Mouse (Mus musculus): ENCODE data around the gene Def8.

Def8 gene

GRCm38 (mm10) chr8:123408586-123409544 is 14.5 kb upstream of the Def8 start:
- POLR2A ChIA-PET, result interaction anchor here in 3 of 4 experiments (0.6 to 3.7 kb wide), 12 partner anchors 11 to 267 kb away, joined by 3 to 17 read pairs (median 4); partner anchors contain the start of gene Tcf25 (in 2 of the 3)
- CTCF ChIA-PET, result interaction anchor here in 3 of 4 experiments (0.6 to 2.8 kb wide), 7 partner anchors 9 to 302 kb away, joined by 3 to 13 read pairs (median 4); no protein-coding TSS in a partner anchor

DNA sequence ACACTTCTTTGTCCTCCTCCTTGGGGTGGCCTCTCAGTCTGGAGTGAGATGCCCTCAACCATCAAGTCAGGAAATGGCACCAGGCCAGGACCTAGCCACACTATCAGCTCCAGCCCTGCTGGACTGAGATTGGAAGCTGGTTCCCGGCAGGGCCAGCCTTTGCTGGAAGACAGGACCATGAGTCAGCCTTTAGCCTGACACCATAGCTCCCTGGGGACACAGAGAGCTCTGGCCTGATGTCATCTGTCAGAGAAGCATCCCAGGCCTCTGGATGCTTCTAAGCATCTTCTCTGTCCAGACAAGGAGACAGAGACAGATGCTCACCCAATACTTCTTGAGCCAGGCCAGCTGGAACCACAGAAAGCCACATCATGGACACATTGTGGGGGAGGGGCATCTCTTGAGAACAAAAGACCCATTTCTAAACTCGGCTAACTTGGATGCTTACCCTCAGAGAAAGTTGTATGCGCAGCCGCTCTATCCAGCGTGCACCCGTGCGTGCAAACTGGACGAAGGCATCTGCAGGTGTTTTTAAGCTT is 13.2 kb upstream of the Def8 start:
- CTCF ChIA-PET, result interaction anchor here (0.6 to 1.7 kb wide), 8 partner anchors 12 to 992 kb away, joined by 3 to 10 read pairs (median 4); partner anchors contain the start of gene Dbndd1 (in 1 of the 4)
- POLR2A ChIA-PET, result interaction anchor here in 2 of 4 experiments (0.6 to 1.8 kb wide), 13 partner anchors 12 to 1232 kb away, joined by 3 to 5 read pairs (median 3); partner anchors contain the start of gene Tcf25 (in 1 of the 2)

DNA sequence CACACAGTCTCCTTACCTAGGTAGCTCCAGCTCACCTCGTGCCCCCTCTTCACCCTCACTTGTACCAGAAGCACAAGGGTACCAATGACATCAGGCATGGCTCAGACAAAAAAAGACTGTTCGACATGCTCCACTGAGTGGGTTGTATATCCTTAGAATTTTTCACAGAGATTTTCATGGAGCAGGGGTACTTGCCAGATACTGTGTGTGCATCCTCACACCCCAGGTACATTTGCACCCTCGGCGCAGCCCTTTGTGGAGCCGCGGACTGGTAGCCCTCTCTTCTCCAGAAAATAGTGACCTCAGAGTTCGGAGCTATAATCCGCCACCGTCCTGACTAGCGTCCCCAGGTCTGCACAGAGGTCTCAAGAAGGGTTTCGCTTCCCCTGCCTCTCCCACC is 12.5 kb upstream of the Def8 start:
- POLR2A ChIA-PET, result interaction anchor here in 3 of 4 experiments (0.6 to 1.6 kb wide), 13 partner anchors 12 to 198 kb away, joined by 3 to 5 read pairs (median 3); partner anchors contain the start of genes Chmp1a (in 1 of the 3) and Spata33 (in 1 of the 3)
- CTCF ChIA-PET, result interaction anchor here in 2 of 4 experiments (0.6 to 1.1 kb wide), 3 partner anchors 12 to 88 kb away, joined by 4 to 14 read pairs (median 4); no protein-coding TSS in a partner anchor

DNA sequence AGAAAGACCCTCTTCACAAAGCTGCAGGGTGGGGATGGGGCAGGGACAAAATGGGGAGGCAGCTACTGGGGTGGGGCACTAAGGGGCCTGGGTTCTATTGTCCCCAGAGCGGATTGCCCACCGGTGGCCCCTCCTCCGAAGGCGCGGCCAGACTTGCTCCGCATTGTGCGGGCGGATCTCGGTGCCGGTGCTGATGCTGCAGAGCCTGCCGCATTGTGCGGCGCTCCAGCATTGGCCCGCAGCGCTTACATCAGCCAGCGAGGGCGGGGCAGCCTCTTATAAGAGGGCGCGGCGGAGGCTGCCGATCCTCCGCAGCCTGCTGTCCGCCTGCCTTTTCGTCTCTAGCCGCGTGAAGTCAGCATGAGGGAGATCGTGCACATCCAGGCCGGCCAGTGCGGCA is 12.1 kb upstream of the Def8 start, which contains the start of gene Tubb3:
Tubb3 (plus strand) TSS at position 179 of the 400 bp plus-strand sequence.
- POLR2A ChIA-PET, result interaction anchor here in 3 of 4 experiments (0.6 to 2.3 kb wide), 13 partner anchors 34 to 374 kb away, joined by 3 to 11 read pairs (median 3); partner anchors contain the start of genes Chmp1a (in 1 of the 3), Spata33 (in 1 of the 3) and Tcf25 (in 1 of the 3)
- CTCF ChIA-PET, result interaction anchor here in 2 of 4 experiments (0.6 to 1.1 kb wide), 3 partner anchors 11 to 88 kb away, joined by 4 to 14 read pairs (median 4); no protein-coding TSS in a partner anchor

DNA sequence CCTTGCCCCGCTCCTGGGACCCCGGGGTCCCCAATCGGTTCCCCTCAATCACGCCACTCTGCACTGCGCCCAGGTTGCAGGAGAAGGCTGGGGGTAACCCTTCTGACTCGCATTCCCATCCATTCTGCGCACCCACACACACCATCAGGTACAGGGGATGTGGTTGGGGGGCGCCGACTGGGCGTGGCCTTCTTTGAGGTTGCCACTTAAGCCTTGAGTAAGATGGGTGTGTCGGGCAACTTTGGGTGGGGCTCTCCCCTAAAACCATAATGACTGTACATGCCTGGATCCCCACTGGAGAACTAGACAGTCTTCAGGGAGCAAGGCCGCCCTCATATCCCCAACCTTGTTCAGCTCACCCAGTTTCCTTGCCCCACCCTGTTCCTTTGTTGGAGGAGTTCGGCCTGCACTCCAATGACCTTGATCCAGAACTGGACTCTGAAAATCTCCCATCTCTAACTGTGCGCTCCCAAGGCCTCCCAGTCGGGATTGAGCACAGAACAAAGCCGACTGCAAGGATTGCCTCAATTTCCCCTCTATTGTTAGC is 11.5 kb upstream of the Def8 start:
- ChIA-PET CTCF (interaction anchor here (0.7 to 2.4 kb wide), 14 partner anchors 11 to 166 kb away, joined by 3 to 14 read pairs (median 5); partner anchors contain the start of gene Def8 (in 1 of the 4)), POLR2A (interaction anchor here in 3 of 4 experiments (0.6 to 2.4 kb wide), 24 partner anchors 10 to 616 kb away, joined by 3 to 12 read pairs (median 4); partner anchors contain the start of genes Afg3l1 (in 1 of the 3), Def8 (in 1 of the 3) and Tcf25 (in 1 of the 3))

DNA sequence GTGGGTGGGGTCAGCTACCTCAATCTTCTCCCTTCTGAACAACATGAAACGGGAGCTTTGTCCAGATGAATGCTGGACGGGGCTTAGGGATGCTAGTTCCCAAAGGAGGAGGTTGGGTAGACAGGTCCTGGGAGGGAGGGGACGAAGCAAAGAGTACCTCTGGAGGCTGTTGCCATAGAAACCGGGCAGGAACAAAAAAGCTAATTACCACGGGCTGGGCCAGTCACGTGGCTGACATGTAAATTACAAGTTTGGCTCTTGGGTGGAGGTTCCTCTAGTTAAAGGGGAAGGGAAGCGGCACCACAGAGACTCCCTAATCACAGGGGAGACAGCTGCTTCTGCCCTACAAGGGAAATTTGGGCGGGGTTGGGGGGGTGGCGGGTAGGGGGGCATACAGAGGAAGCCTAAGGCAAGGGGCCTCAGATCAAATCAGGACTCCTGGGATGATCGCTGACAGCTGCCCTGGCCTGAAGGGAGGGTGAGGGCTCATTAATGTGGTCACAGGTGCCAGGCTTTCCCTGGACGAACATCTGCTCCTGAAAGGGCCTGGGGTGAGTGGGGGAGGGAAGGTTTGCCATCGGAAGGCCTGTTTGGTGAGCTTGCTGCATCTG is 10.7 kb upstream of the Def8 start:
- CTCF ChIA-PET, result interaction anchor here (0.6 to 2.4 kb wide), 20 partner anchors 10 to 1465 kb away, joined by 3 to 14 read pairs (median 4); partner anchors contain the start of gene Def8 (in 1 of the 4)
- POLR2A ChIA-PET, result interaction anchor here (0.6 to 2.4 kb wide), 36 partner anchors 9 to 617 kb away, joined by 3 to 12 read pairs (median 4); partner anchors contain the start of genes Tcf25 (in 2 of the 4), Afg3l1 (in 1 of the 4), Def8 (in 1 of the 4) and Spire2 (in 1 of the 4)

DNA sequence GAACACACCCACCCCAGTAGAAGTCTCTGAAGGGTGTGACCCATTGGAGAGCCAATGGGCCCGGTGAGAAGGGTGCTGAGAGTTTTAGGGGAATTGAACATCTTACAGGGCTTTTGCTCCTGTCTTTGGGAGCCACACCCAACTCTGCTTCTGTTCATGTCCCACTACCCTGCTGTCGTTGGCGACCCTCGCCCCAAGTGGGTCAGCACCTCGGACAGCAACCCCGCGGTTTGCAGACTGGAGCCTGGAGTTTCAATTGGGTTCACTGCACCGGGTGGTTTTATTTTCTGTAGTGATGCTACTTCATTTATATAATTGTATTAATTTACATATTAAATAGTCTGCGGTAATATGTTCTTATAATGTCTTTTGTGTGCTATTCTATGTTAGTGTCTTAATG is 9.1 kb upstream of the Def8 start:
- CTCF ChIA-PET, result interaction anchor here in 2 of 4 experiments (1.5 to 2.4 kb wide), 3 partner anchors 8 to 29 kb away, joined by 5 to 14 read pairs (median 11); no protein-coding TSS in a partner anchor
- POLR2A ChIA-PET, result interaction anchor here in 2 of 4 experiments (0.6 to 2.4 kb wide), 7 partner anchors 11 to 369 kb away, joined by 3 to 12 read pairs (median 4); partner anchors contain the start of gene Spire2 (in 1 of the 2)

DNA sequence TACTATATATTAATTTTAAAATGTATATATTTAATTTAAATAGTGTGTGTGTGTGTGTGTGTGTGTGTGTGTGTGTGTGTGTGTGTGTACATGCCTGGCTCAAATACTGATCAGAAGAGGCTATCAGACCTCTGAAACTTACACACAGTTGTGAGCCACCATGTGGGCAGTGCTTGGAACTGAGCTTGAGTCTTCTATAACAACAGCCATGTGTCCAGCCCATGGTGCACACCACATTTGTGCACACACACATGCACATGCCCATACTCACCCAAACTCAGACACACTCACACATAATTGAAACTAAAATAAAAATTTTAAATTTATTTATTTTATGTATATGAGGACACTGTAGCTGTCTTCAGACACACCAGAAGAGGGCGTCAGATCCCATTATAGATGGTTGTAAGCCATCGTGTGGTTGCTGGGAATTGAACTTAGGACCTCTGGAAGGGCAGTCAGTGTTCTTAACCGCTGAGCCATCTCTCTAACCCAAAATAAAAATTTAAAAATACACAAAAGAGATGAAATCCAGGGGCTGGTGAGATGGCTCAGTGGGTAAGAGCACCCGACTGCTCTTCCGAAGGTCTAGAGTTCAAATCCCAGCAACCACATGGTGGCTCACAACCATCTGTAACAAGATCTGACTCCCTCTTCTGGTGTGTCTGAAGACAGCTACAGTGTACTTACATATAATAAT is 8.2 kb upstream of the Def8 start:
- CTCF ChIA-PET, result interaction anchor here (0.6 to 1.5 kb wide), 11 partner anchors 8 to 809 kb away, joined by 3 to 10 read pairs (median 4); partner anchors contain the start of genes Mc1r (in 1 of the 4) and Tcf25 (in 1 of the 4)
- POLR2A ChIA-PET, result interaction anchor here in 2 of 4 experiments (0.6 to 1.9 kb wide), 4 partner anchors 9 to 82 kb away, joined by 4 to 5 read pairs (median 4); partner anchors contain the start of gene Mc1r (in 1 of the 2)

DNA sequence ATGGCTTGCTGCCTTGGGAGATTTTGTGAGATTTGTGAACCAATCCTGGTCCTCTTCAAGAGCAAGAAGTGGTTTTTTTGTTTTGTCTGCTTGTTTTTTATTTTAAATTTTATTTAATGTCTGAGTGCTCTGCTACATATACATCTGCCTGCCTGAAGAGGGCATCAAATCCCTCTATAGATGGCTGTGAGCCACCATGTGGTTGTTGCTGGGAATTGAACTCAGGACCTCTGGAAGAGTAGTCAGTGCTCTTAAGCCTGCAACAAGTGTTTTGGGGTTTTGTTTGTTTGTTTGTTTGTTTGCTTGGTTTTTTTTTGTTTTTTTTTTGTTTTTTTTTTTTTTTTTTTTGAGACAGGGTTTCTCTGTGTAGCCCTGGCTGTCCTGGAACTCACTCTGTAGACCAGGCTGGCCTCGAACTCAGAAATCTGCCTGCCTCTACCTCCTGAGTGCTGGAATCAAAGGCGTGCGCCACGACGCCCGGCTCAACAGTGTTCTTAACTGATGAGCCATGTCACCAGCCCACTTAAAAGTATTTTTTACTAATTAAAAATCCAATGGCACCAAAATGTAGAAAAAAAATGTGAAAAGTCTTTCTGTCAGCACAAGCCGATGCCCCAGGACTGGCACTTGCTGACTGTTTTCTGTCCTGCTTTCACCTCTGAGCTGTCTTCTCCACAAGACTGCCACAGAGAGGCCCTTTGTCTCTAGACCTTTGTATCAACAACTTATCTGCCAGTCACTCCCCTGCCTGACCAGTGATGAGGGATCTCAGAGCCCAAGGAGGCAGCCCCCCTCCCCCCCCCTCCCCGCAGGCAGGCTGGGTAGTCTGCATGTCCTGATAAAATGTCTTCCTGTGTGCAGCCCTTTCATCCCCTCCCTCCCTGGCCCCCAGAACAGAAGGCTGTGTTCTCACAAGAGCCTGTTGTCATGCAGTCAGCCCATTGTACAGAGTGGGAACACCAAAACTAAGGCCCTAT is 7.1 kb upstream of the Def8 start:
- POLR2A ChIA-PET, result interaction anchor here in 2 of 4 experiments (0.7 to 1.5 kb wide), 3 partner anchors 19 to 31 kb away, joined by 3 to 5 read pairs (median 4); no protein-coding TSS in a partner anchor
- CTCF ChIA-PET, result interaction anchor here in 3 of 4 experiments (0.7 to 2.4 kb wide), 6 partner anchors 9 to 115 kb away, joined by 3 to 13 read pairs (median 4); partner anchors contain the start of gene Mc1r (in 2 of the 3)

- ChIA-PET POLR2A (interaction anchor here in 2 of 4 experiments (0.7 to 1.8 kb wide), 7 partner anchors 10 to 45 kb away, joined by 3 to 7 read pairs (median 4); partner anchors contain the start of gene Mc1r (in 2 of the 2)), CTCF (interaction anchor here in 2 of 4 experiments (1.2 to 2.4 kb wide), 3 partner anchors 10 to 25 kb away, joined by 3 to 13 read pairs (median 5); partner anchors contain the start of gene Mc1r (in 2 of the 2))
Observed at GRCm38 (mm10) chr8:123416944-123417555, 6.3 kb upstream of the Def8 start.

DNA sequence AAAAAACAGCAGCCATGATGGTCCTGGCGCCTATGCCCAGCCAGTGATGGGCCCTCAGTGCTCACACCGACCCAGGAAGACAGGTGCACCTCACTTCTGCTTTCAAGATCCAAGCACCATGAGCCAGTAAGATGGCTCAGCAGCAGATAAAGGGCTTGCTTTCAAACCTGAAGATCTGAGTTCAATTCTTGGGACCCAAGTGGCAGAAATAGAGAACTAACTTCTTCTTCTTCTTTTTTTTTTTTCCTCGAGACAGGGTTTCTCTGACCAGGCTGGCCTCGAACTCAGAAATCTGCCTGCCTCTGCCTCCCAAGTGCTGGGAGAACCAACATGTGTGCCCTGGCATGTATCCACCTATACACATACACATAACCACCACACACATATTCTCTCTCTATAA is 3.6 kb upstream of the Def8 start:
- ChIA-PET POLR2A (no interaction called here), CTCF (interaction anchor here in 1 of 4 experiments (0.8 kb wide), 1 partner anchor 35 kb away, joined by 3 read pairs; no protein-coding TSS in a partner anchor)

GRCm38 (mm10) chr8:123420525-123421281 is 2.6 kb upstream of the Def8 start:
- POLR2A ChIA-PET, result interaction anchor here in 2 of 4 experiments (0.7 to 1.3 kb wide), 4 partner anchors 8 to 44 kb away, joined by 3 to 6 read pairs (median 4); partner anchors contain the start of gene Mc1r (in 1 of the 2)
- CTCF ChIA-PET, result interaction anchor here (0.5 to 3.0 kb wide), 8 partner anchors 14 to 970 kb away, joined by 3 to 29 read pairs (median 3); partner anchors contain the start of gene Mc1r (in 3 of the 4)

GRCm38 (mm10) chr8:123421325-123421724 is 2.0 kb upstream of the Def8 start:
- ChIA-PET POLR2A (interaction anchor here in 2 of 4 experiments (0.6 to 1.9 kb wide), 7 partner anchors 9 to 99 kb away, joined by 3 to 9 read pairs (median 3); partner anchors contain the start of gene Mc1r (in 1 of the 2)), CTCF (interaction anchor here (0.6 to 3.0 kb wide), 7 partner anchors 13 to 969 kb away, joined by 3 to 29 read pairs (median 3); partner anchors contain the start of gene Mc1r (in 3 of the 4))

Data from embryonic stem cell, embryonic (primary cell).